Mouse (Mus musculus) liver, postnatal 0 days (tissue): ENCODE data around the gene Lrsam1. TPM values are rescaled to one million over a fixed set of nuclear protein-coding genes. Genes with fewer than 3 reads are reported as not detected.

Source experiments
- ATAC-seq: fragments of 200-750 bp; cut with Nextera tagmentation; 2 replicates; pipeline ENCODE4 v1.8.0; 2017; ENCODE audit warnings: mild to moderate bottlenecking, moderate library complexity
- DNase-seq: peaks from one replicate; pipeline ENCODE4 v3.0.0-alpha.2; 2016
- H3K27ac ChIP-seq: fragments of 300-500 bp; sonication (generic); 2 replicates; pipeline ENCODE4 v1.5.1; 2014; ENCODE audit warnings: antibody characterized with exemption, moderate library complexity, mild to moderate bottlenecking, low read depth
- H3K27me3 ChIP-seq: fragments of 300-500 bp; sonication (generic); 2 replicates; pipeline ENCODE4 v1.6.1; 2014; ENCODE audit warnings: low read length, control low read depth, mixed read lengths; ENCODE audit not compliant: insufficient read depth
- H3K36me3 ChIP-seq: fragments of 300-500 bp; sonication (generic); replicated peaks from 2 replicates; pipeline ENCODE4 v1.6.1; 2014; ENCODE audit warnings: mild to moderate bottlenecking, control low read depth, low read length, moderate library complexity, mixed read lengths; ENCODE audit not compliant: insufficient read depth
- H3K4me1 ChIP-seq: fragments of 300-500 bp; sonication (generic); 2 replicates; pipeline ENCODE4 v1.6.1; 2014; ENCODE audit warnings: antibody characterized with exemption, mild to moderate bottlenecking, control low read depth; ENCODE audit not compliant: insufficient read depth
- H3K4me2 ChIP-seq: fragments of 300-500 bp; sonication (generic); 2 replicates; pipeline ENCODE4 v1.6.1; 2014; ENCODE audit warnings: low read depth, mild to moderate bottlenecking, low read length, moderate library complexity, mixed read lengths
- H3K4me3 ChIP-seq: fragments of 300-500 bp; sonication (generic); 2 replicates; pipeline ENCODE4 v1.5.1; 2014; ENCODE audit warnings: low read depth, low read length
- H3K9ac ChIP-seq: fragments of 300-500 bp; sonication (generic); replicated peaks from 2 replicates; pipeline ENCODE4 v1.6.1; 2014; ENCODE audit warnings: mild to moderate bottlenecking, moderate library complexity
- H3K9me3 ChIP-seq: fragments of 300-500 bp; sonication (generic); 2 replicates; pipeline ENCODE4 v1.6.1; 2016; ENCODE audit warnings: mild to moderate bottlenecking, control low read depth, low read length, mixed read lengths
- CTCF ChIP-seq: sonication (generic); IDR thresholded peaks from 2 replicates; pipeline ENCODE4 v1.5.1; 2016; ENCODE audit warnings: antibody characterized with exemption, low read depth
- EP300 ChIP-seq: IDR thresholded peaks from 2 replicates; pipeline ENCODE4 v1.6.1; 2016; ENCODE audit warnings: antibody characterized with exemption, low read depth, mild to moderate bottlenecking
- WGBS: fragments of 180-500 bp; shearing (Covaris S2); extraction: QIAGEN DNeasy Blood & Tissue Kit; methylation state at CpG from one replicate; pipeline ENCODE4 v1.1.7; 2014; ENCODE audit not compliant: insufficient replicate concordance; 5-methylcytosine and 5-hydroxymethylcytosine counted together
- polyA plus RNA-seq: library from polyadenylated mRNA; unstranded; fragments of >200 nt; fragmentation: Nextera tagmentation; extraction: Ambion mirVana; gene quantifications from 2 replicates; pipeline ENCODE4 v1.2.1, GENCODE M21; 2015

Lrsam1 gene
- polyA plus RNA-seq, 1 experiment from 2014 or later, result 1.6 TPM

GRCm38 (mm10) chr2:32912210-32912804, 49.1 kb downstream of the Lrsam1 start:
- 32% methylated on average over 19 of the region's 19 CpGs for WGBS
- ATAC-seq, result peak; percentile 22; the same call in 1 of the 2 replicates

DNA sequence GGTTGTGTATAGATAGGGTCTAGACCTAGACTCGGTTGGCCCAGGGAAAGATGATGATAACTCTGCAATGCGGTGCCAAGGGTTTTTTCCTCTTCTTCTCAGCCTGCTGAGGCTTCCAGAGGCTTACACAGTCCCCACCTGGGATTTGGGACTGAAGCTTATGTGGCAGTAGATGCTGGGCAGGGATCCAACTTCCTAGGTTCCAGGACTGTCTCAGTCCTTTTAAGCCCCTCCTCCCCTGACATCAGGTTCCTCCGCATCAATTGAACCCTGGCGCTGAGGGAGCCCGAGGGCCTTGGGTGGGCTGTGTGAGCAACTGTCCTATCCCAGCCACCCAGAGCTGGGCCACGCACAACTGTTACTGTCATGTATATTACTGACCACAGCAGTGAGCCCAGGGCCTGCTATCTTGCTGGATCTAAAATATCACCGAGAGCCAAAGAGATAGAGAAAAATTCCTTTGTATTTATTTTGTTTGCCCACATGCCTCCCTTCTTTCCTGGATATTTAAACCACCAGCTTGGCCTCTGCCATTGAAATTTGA, 49.7 kb downstream of the Lrsam1 start:
- DNase-seq, result no peak
- no peaks in the 10 kb centered on the region for H3K27me3 ChIP-seq
- no peak overlapping the region for H3K27ac ChIP-seq
- peaks cover 22% of the 10 kb centered on the region; the same call in 1 of the 2 replicates for H3K4me1 ChIP-seq
- no peaks in the 10 kb centered on the region for H3K36me3 ChIP-seq
- ATAC-seq, result no peak
- no peaks in the 10 kb centered on the region for H3K9me3 ChIP-seq
- TF ChIP-seq EP300 (no peak), CTCF (no peak)
- H3K4me2 ChIP-seq, result no peak overlapping the region
- no peak overlapping the region for H3K4me3 ChIP-seq
- WGBS, result 83% methylated on average over 7 of the region's 7 CpGs
- no peak overlapping the region for H3K9ac ChIP-seq

More at GRCm38 (mm10) chr2:32912210-32912804, 49.1 kb downstream of the Lrsam1 start:
- TF ChIP-seq EP300, result no peak
- TF ChIP-seq CTCF, result peak; percentile 100
- no peak overlapping the region for H3K27ac ChIP-seq
- H3K9ac ChIP-seq, result no peak overlapping the region
- no peaks in the 10 kb centered on the region for H3K9me3 ChIP-seq
- no peak overlapping the region for H3K4me3 ChIP-seq
- peak; percentile 87 for DNase-seq
- H3K27me3 ChIP-seq, result no peaks in the 10 kb centered on the region
- H3K36me3 ChIP-seq, result no peaks in the 10 kb centered on the region
- peaks cover 19% of the 10 kb centered on the region for H3K4me1 ChIP-seq
- H3K4me2 ChIP-seq, result no peak overlapping the region

GRCm38 (mm10) chr2:32908796-32909195, 52.6 kb downstream of the Lrsam1 start:
- no peak for DNase-seq
- Histone ChIP-seq H3K27me3 (no peaks in the 10 kb centered on the region), H3K4me3 (no peak overlapping the region), H3K9me3 (no peaks in the 10 kb centered on the region), H3K4me1 (peaks cover 26% of the 10 kb centered on the region), H3K36me3 (no peaks in the 10 kb centered on the region), H3K9ac (no peak overlapping the region; the same call in 1 of the 2 replicates), H3K4me2 (no peak overlapping the region), H3K27ac (peak overlapping the region; percentile 16; the same call in 1 of the 2 replicates)
- no peak for TF ChIP-seq CTCF
- no peak for TF ChIP-seq EP300
- WGBS, result 64% methylated on average over 11 of the region's 11 CpGs
- ATAC-seq, result no peak

- H3K4me3 ChIP-seq, result no peak overlapping the region
- TF ChIP-seq CTCF (no peak), EP300 (no peak)
- H3K36me3 ChIP-seq, result no peaks in the 10 kb centered on the region
- WGBS, result 41% methylated on average over 6 of the region's 6 CpGs
- H3K9me3 ChIP-seq, result no peaks in the 10 kb centered on the region
- no peak overlapping the region for H3K4me2 ChIP-seq
- H3K27me3 ChIP-seq, result no peaks in the 10 kb centered on the region
- DNase-seq (no peak), ATAC-seq (no peak)
- H3K27ac ChIP-seq, result peak overlapping the region; percentile 16; the same call in 1 of the 2 replicates
- H3K4me1 ChIP-seq, result peaks cover 30% of the 10 kb centered on the region
- H3K9ac ChIP-seq, result no peak overlapping the region; the same call in 1 of the 2 replicates
These were observed 53.1 kb downstream of the Lrsam1 start for GRCm38 (mm10) chr2:32908272-32908671.

GRCm38 (mm10) chr2:32907442-32907841, 54.0 kb downstream of the Lrsam1 start:
- H3K9me3 ChIP-seq, result no peaks in the 10 kb centered on the region

DNA sequence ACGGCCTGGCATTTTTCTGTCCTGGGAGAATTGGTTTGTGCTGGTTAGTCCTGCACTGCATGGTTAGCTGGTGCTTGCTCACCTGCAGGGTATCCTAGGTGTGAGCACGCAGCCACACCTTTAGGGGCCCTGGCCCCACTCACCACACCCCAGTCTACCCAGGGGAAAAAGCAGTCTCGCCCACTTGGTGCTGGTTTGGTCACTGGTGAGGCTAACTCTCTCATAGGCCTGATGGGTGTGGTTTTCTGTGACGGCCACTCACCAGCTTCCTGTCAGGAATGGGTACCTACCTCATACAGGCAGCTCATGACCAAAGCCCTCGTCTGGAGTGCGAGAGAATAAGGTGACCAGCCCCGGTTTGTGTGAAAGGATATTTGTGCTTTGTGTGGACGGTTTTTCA, 56.1 kb downstream of the Lrsam1 start:
- Histone ChIP-seq H3K27ac (no peak overlapping the region), H3K9me3 (no peaks in the 10 kb centered on the region), H3K4me3 (no peak overlapping the region), H3K36me3 (no peaks in the 10 kb centered on the region), H3K4me2 (no peak overlapping the region), H3K9ac (no peak overlapping the region), H3K27me3 (no peaks in the 10 kb centered on the region), H3K4me1 (peaks cover 30% of the 10 kb centered on the region)
- TF ChIP-seq CTCF, result no peak
- TF ChIP-seq EP300, result no peak
- DNase-seq, result no peak
- 70% methylated on average over 8 of the region's 8 CpGs for WGBS
- no peak for ATAC-seq

More at GRCm38 (mm10) chr2:32907442-32907841, 54.0 kb downstream of the Lrsam1 start:
- Histone ChIP-seq H3K9ac (no peak overlapping the region), H3K4me2 (no peak overlapping the region), H3K4me1 (peaks cover 30% of the 10 kb centered on the region), H3K27me3 (no peaks in the 10 kb centered on the region), H3K4me3 (no peak overlapping the region), H3K36me3 (no peaks in the 10 kb centered on the region), H3K27ac (peak overlapping the region; percentile 7; the same call in 1 of the 2 replicates)
- TF ChIP-seq CTCF (no peak), EP300 (no peak)
- ATAC-seq (peak; percentile 28; the same call in 1 of the 2 replicates), DNase-seq (no peak)
- WGBS, result 55% methylated on average over 8 of the region's 8 CpGs
